Mouse (Mus musculus) kidney, postnatal 0 days (tissue): ENCODE data around the gene Ankef1. TPM values are rescaled to one million over a fixed set of nuclear protein-coding genes. Genes with fewer than 3 reads are reported as not detected.

ENCODE experiments used
- ATAC-seq: fragments of 200-750 bp; cut with Nextera tagmentation; replicated peaks from 2 replicates; pipeline ENCODE4 v1.8.0; 2017; ENCODE audit warnings: low read depth, moderate number of reproducible peaks, moderate TSS enrichment, moderate library complexity; ENCODE audit not compliant: low FRiP score
- DNase-seq: peaks from one replicate; pipeline ENCODE4 v3.0.0-alpha.2; 2016; ENCODE audit warnings: low spot score
- H3K27ac ChIP-seq: fragments of 300-500 bp; sonication (generic); 2 replicates; pipeline ENCODE4 v1.5.1; 2014; ENCODE audit warnings: mild to moderate bottlenecking
- H3K27me3 ChIP-seq: fragments of 300-500 bp; sonication (generic); 2 replicates; pipeline ENCODE4 v1.6.1; 2014; ENCODE audit warnings: low read length, mixed read lengths; ENCODE audit not compliant: insufficient read depth
- H3K36me3 ChIP-seq: fragments of 300-500 bp; sonication (generic); 2 replicates; pipeline ENCODE4 v1.6.1; 2014; ENCODE audit warnings: low read length, mixed read lengths; ENCODE audit not compliant: insufficient read depth
- H3K4me1 ChIP-seq: fragments of 300-500 bp; sonication (generic); replicated peaks from 2 replicates; pipeline ENCODE4 v1.6.1; 2014; ENCODE audit warnings: antibody characterized with exemption, low read length, mixed read lengths; ENCODE audit not compliant: insufficient read depth
- H3K4me2 ChIP-seq: fragments of 300-500 bp; sonication (generic); 2 replicates; pipeline ENCODE4 v1.6.1; 2014; ENCODE audit warnings: mild to moderate bottlenecking, low read length, moderate library complexity, mixed read lengths
- H3K4me3 ChIP-seq: fragments of 300-500 bp; sonication (generic); replicated peaks from 2 replicates; pipeline ENCODE4 v1.5.1; 2014; ENCODE audit warnings: low read depth, low read length
- H3K9ac ChIP-seq: fragments of 300-500 bp; sonication (generic); 2 replicates; pipeline ENCODE4 v1.6.1; 2014; ENCODE audit warnings: low read depth, low read length
- H3K9me3 ChIP-seq: fragments of 300-500 bp; sonication (generic); replicated peaks from 2 replicates; pipeline ENCODE4 v1.6.1; 2016; ENCODE audit warnings: low read length, inconsistent platforms, mixed read lengths
- CTCF ChIP-seq: IDR thresholded peaks from 2 replicates; pipeline ENCODE4 v1.5.1; 2016; ENCODE audit warnings: antibody characterized with exemption, low read depth, mild to moderate bottlenecking, moderate library complexity
- WGBS: fragments of 180-500 bp; shearing (Covaris S2); extraction: QIAGEN DNeasy Blood & Tissue Kit; methylation state at CpG from one replicate; pipeline ENCODE4 v1.1.7; 2014; 5-methylcytosine and 5-hydroxymethylcytosine counted together
- polyA plus RNA-seq: library from polyadenylated mRNA; unstranded; fragments of >200 nt; fragmentation: Nextera tagmentation; extraction: Ambion mirVana; gene quantifications from 2 replicates; pipeline ENCODE4 v1.2.1, GENCODE M21; 2015

Gene Ankef1
- polyA plus RNA-seq, 1 experiment from 2014 or later, result 0.24 TPM

DNA sequence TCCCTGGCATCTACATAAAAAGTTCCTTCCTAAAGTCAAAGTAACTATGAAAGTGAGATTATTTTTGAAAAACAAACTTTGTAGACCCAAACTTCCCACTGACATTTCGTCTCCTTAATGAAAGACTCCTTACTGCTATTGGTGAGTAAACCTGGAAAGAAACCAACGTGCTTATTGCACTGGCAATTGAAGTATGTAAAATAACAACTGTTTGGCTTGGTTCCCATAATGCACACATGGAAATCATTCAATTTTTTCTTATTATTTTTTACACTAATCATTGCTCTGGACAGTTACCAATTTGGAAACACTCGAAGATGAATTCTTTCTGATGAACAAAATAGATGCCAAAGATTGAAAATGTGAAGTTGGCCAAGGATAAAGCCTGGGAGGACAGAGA, 12.1 kb downstream of the Ankef1 start:
- 63% methylated on average over 3 of the region's 3 CpGs for WGBS
- TF ChIP-seq CTCF, result no peak
- H3K9me3 ChIP-seq, result no peaks in the 10 kb centered on the region
- no peak for ATAC-seq
- no peaks in the 10 kb centered on the region for H3K4me1 ChIP-seq
- H3K27ac ChIP-seq, result no peak overlapping the region
- no peak overlapping the region for H3K4me3 ChIP-seq
- no peaks in the 10 kb centered on the region for H3K27me3 ChIP-seq
- H3K4me2 ChIP-seq, result no peak overlapping the region
- no peak overlapping the region for H3K9ac ChIP-seq
- no peak for DNase-seq
- no peaks in the 10 kb centered on the region for H3K36me3 ChIP-seq

DNA sequence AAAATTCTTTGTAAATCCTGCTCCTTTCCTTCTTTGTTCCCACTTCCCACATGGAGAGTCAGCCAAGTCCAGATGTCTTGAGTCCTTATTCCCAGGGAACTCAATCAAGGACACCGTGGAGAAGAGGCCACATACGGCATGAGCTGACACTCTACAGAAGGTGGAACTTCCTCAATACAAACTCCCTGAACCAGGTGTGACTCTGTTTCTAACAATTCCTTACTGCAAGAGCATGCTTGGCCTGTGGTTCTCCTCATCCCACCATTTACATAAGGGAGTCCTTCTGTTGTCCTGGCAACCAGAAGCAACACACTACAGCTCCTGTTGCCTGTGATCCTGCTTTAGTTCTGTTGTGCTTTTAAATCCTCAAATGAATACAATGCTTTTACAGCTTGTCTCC, 13.8 kb downstream of the Ankef1 start:
- 74% methylated on average over 2 of the region's 2 CpGs for WGBS
- ATAC-seq, result no peak
- Histone ChIP-seq H3K27ac (no peak overlapping the region), H3K36me3 (no peaks in the 10 kb centered on the region), H3K4me2 (no peak overlapping the region), H3K4me3 (no peak overlapping the region), H3K9ac (no peak overlapping the region), H3K27me3 (no peaks in the 10 kb centered on the region), H3K4me1 (no peaks in the 10 kb centered on the region), H3K9me3 (no peaks in the 10 kb centered on the region)
- DNase-seq, result no peak
- TF ChIP-seq CTCF, result no peak

- DNase-seq, result no peak
- no peak overlapping the region for H3K27ac ChIP-seq
- no peaks in the 10 kb centered on the region for H3K4me1 ChIP-seq
- no peak overlapping the region for H3K4me2 ChIP-seq
- 83% methylated on average over 7 of the region's 7 CpGs for WGBS
- no peak overlapping the region for H3K4me3 ChIP-seq
- no peak for ATAC-seq
- no peak for TF ChIP-seq CTCF
- no peaks in the 10 kb centered on the region for H3K27me3 ChIP-seq
- no peak overlapping the region for H3K9ac ChIP-seq
- H3K9me3 ChIP-seq, result no peaks in the 10 kb centered on the region
- H3K36me3 ChIP-seq, result no peaks in the 10 kb centered on the region
Observed at GRCm38 (mm10) chr2:136528937-136529336, 27.2 kb downstream of the Ankef1 start.

- WGBS, result under 1% methylated on average over 23 of the region's 23 CpGs
- peak; percentile 98 for ATAC-seq
- Histone ChIP-seq H3K9ac (peak overlapping the region; percentile 35; the same call in 1 of the 2 replicates), H3K4me2 (peak overlapping the region; percentile 74), H3K4me1 (no peaks in the 10 kb centered on the region), H3K36me3 (no peaks in the 10 kb centered on the region), H3K4me3 (peak overlapping the region; percentile 42), H3K9me3 (no peaks in the 10 kb centered on the region), H3K27me3 (no peaks in the 10 kb centered on the region), H3K27ac (no peak overlapping the region)
- no peak for TF ChIP-seq CTCF
- DNase-seq, result peak; percentile 78
Observed at GRCm38 (mm10) chr2:136532033-136532432, 30.3 kb downstream of the Ankef1 start.

- no peaks in the 10 kb centered on the region for H3K36me3 ChIP-seq
- H3K27me3 ChIP-seq, result no peaks in the 10 kb centered on the region
- ATAC-seq (no peak), DNase-seq (peak; percentile 5)
- WGBS, result 63% methylated on average over 5 of the region's 5 CpGs
- H3K9ac ChIP-seq, result no peak overlapping the region
- H3K27ac ChIP-seq, result no peak overlapping the region
- no peak overlapping the region for H3K4me2 ChIP-seq
- H3K4me1 ChIP-seq, result no peaks in the 10 kb centered on the region
- peak; percentile 55 for TF ChIP-seq CTCF
- no peaks in the 10 kb centered on the region for H3K9me3 ChIP-seq
- no peak overlapping the region for H3K4me3 ChIP-seq
Observed at GRCm38 (mm10) chr2:136558020-136558419, 56.3 kb downstream of the Ankef1 start.

GRCm38 (mm10) chr2:136562336-136562735, 60.6 kb downstream of the Ankef1 start:
- no peak overlapping the region for H3K9ac ChIP-seq
- no peaks in the 10 kb centered on the region for H3K36me3 ChIP-seq
- no peaks in the 10 kb centered on the region for H3K4me1 ChIP-seq
- DNase-seq, result no peak
- no peak overlapping the region for H3K4me2 ChIP-seq
- no peak for ATAC-seq
- WGBS, result 93% methylated on average over 1 of the region's 1 CpGs
- H3K9me3 ChIP-seq, result no peaks in the 10 kb centered on the region
- TF ChIP-seq CTCF, result no peak
- no peaks in the 10 kb centered on the region for H3K27me3 ChIP-seq
- no peak overlapping the region for H3K27ac ChIP-seq
- H3K4me3 ChIP-seq, result no peak overlapping the region

- no peaks in the 10 kb centered on the region for H3K36me3 ChIP-seq
- no peak overlapping the region for H3K27ac ChIP-seq
- no peaks in the 10 kb centered on the region for H3K4me1 ChIP-seq
- no peak for ATAC-seq
- TF ChIP-seq CTCF, result no peak
- no peak overlapping the region for H3K4me2 ChIP-seq
- no peak for DNase-seq
- WGBS, result 67% methylated on average over 2 of the region's 2 CpGs
- no peak overlapping the region for H3K9ac ChIP-seq
- no peaks in the 10 kb centered on the region for H3K27me3 ChIP-seq
- no peaks in the 10 kb centered on the region for H3K9me3 ChIP-seq
- H3K4me3 ChIP-seq, result no peak overlapping the region
Observed at GRCm38 (mm10) chr2:136570856-136571255, 69.1 kb downstream of the Ankef1 start.
